Mouse (Mus musculus) small intestine, adult 2 months (tissue): ENCODE data around the gene LTO1.

Experiments used
- CTCF ChIP-seq: fragments of 200-500 bp; IDR thresholded peaks from 2 replicates; pipeline ENCODE4 v1.5.1; 2012; ENCODE audit warnings: low read depth, mild to moderate bottlenecking, control low read depth, inconsistent platforms, low read length, moderate library complexity, mixed read lengths; ENCODE audit not compliant: insufficient replicate concordance, insufficient read length; ENCODE audit errors: extremely low read depth
- POLR2A ChIP-seq: fragments of 200-500 bp; IDR thresholded peaks from 2 replicates; pipeline ENCODE4 v1.6.1; 2012; ENCODE audit warnings: low read depth, mild to moderate bottlenecking, control low read depth, inconsistent platforms, low read length, moderate library complexity

DNA sequence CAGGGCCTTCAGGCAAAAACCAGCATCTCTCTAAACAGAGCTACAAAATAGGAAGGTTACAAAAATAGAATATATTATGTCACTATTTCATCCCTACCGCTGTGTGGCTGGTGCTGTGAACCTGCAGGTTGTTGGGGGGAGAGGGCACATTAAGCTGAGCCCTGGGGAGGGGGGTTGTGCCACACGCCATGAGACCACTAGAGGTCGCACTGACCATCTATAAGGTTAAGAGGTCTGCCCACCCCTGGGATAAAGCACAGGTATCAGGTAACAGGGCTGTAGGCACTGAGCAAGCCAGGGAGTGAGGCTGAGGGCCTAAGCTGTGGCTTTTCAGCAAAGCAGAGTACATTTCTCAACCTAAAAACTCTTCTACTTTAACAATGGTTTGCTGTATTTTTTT lies 16.9 kb downstream of the LTO1 start:
- no peak for TF ChIP-seq POLR2A
- peak; percentile 63; the same call in 1 of the 2 replicates for TF ChIP-seq CTCF
